Mouse (Mus musculus): ENCODE measurements at regions not wholly inside any gene's neighbourhood (a gene's known extent, or its start where the extent isn't known, plus 50 kb on each side); places are given as distances from the start of the nearest gene placed in this dataset.

DNA sequence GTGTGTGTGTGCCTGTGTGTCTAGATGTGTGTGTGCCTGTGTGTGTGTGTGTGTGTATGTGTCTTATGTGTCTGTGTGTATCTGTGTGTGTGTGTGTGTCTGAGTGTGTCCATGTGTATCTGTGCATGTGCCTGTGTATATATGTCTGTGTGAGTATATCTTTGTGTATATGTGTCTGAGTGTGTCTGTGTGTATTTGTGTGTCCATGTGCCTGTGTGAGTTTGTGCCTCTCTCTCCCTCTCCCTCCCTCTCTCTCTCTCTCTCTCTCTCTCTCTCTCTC is 234.7 kb downstream of the Cd83 start:
- no peak for TF ChIP-seq POLR2A (IDR thresholded peaks at IDR 0.05; ENCODE audit: borderline replicate concordance, insufficient read depth, low read length)
- TF ChIP-seq CTCF (IDR thresholded peaks at IDR 0.05; ENCODE audit: borderline replicate concordance, insufficient read depth, low read depth, low read length) = no peak

Measured in cerebellum, adult 2 months (tissue).